Mouse (Mus musculus): Measurements from ENCODE around the gene Zbtb42. TPM values are rescaled to one million over a fixed set of nuclear protein-coding genes. Genes with fewer than 3 reads are reported as not detected.
A peak's percentile ranks its signal among the peaks of the same experiment; 100 is the strongest.

Zbtb42 gene
- polyA plus RNA-seq, 1 experiment from 2014 or later = 7.3 TPM

DNA sequence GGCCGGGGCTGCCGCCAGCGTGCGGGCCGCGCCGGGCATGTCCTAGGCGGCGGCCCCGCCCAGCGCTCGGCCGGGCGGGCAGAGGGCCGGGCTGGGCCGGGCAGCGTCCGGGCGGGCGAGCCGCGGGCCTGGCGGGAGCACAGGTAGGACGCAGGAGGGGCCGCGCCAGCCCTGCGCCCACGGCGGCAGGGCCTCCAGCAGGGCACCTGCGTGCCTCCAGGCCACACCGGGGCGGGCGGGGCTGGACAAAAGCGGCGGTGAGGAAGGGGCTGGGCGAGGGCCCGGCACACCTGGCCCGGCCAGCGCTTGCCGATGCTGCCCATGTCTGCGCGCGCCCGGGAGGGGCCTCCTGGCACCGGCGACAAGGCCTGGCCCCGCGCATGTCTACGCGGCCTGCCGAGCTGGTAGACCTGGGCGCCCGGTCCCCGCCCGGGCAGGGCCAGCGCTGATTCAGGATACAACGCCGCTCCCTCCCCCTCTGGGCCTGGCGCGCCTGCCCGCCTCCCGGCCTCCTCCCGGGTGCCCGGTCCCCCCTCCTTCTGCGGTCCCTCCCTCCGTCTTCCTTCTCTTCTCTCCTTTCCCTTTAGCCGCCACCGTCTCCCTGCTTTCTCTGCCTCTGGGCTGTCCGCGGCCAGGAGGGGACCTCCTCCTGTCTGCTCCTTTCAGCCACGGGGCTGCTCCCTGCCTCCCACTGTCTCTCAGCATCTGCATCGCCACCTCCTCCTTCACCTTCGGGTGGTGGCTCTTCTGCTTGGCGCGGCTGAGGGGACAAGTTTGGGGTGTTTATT, 43.8 kb downstream of the Zbtb42 start:
- Histone ChIP-seq H3K4me3 (peak overlapping the region; percentile 87), H3K27me3 (peaks cover 71% of the 10 kb centered on the region), H3K36me3 (no peaks in the 10 kb centered on the region), H3K4me2 (replicated peaks) (peak overlapping the region; percentile 99), H3K9ac (replicated peaks) (peak overlapping the region; percentile 79), H3K4me1 (peaks cover 22% of the 10 kb centered on the region), H3K27ac (replicated peaks) (peak overlapping the region; percentile 52; the same call in 1 of the 2 replicates), H3K9me3 (no peaks in the 10 kb centered on the region)
- peak; percentile 53 for ATAC-seq (ENCODE audit: low FRiP score, low read depth)
- WGBS = under 1% methylated on average over 49 of the region's 75 CpGs

DNA sequence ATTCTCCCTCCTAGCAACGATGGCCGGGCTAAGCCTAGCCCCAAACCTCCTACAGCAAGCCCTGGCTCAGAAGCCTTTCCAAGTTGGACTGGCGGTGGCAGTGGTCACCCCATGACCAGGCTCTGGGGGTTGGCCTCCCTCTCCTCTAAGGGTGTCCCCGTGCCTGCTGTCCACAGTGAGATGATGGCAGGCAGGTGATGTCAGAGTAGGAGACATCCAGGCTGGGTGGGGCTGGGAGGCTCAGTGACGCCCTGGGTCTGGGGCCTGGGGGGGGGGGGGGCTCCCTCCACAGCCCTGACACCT, 44.4 kb downstream of the Zbtb42 start:
- Histone ChIP-seq H3K27ac (replicated peaks) (no peak overlapping the region), H3K36me3 (no peaks in the 10 kb centered on the region), H3K4me3 (peak overlapping the region; percentile 87), H3K9ac (replicated peaks) (peak overlapping the region; percentile 79), H3K4me2 (replicated peaks) (peak overlapping the region; percentile 99), H3K27me3 (peaks cover 69% of the 10 kb centered on the region), H3K9me3 (no peaks in the 10 kb centered on the region), H3K4me1 (peaks cover 27% of the 10 kb centered on the region)
- ATAC-seq (ENCODE audit: low FRiP score, low read depth) = peak; percentile 53
- WGBS = 3% methylated on average over 5 of the region's 5 CpGs

DNA sequence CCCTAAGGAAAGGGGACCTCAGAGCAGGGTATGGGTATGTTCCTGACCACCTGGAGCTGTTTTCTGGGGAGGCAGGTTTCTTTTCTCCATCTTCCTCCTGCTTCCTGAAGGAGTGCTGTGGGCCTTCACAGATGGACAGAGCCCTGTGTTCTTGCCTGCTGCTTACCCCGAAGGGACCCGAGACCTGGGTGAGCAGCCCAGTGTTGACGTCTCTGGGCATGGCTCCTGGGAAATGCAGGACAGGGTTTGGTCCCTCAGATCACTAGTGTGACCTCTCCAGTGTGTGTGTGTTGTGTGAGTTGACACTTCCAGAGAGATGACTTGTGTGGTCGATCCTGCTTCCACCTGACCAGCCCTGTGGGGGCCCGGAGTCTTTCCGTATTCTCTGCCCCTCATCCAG, 44.8 kb downstream of the Zbtb42 start:
- Histone ChIP-seq H3K4me3 (peak overlapping the region; percentile 87), H3K9me3 (no peaks in the 10 kb centered on the region), H3K27me3 (peaks cover 68% of the 10 kb centered on the region), H3K4me2 (replicated peaks) (peak overlapping the region; percentile 99), H3K4me1 (peaks cover 27% of the 10 kb centered on the region), H3K36me3 (no peaks in the 10 kb centered on the region), H3K27ac (replicated peaks) (no peak overlapping the region), H3K9ac (replicated peaks) (peak overlapping the region; percentile 79; the same call in 1 of the 2 replicates)
- 86% methylated on average over 6 of the region's 6 CpGs for WGBS
- ATAC-seq (ENCODE audit: low FRiP score, low read depth) = no peak

DNA sequence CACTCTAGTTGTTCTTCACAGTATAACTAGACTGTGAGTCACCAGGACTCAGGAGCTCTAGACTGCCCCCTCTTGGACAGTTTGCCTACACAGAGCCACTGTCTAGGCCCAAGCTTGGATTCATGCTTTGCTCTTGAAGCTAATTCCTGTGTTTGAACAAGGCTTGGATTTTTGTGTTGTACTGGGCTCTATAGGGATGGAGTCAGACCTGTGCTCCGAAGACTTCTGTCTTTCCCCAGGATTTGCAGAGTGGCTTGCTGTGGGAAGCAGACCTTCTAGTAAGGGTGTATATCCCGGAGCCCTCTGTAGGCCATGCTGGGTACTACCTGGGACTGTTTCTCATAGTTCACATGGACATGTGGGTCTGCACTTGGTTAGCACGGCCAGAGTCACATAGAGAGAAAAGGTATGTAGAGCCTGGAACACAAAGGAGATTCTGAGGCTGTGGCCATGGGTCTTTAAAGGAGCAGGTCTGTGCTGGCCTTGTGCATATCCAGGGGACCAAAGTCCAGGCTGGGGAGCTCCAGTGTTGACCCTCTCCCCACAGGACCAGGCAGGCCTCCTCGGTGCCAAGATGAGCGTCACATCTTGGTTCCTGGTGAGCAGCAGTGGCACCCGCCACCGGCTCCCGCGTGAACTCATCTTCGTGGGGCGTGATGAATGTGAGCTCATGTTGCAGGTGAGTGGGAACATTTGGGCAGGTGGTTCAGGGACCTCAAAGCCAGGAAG, 45.6 kb downstream of the Zbtb42 start:
- peaks cover 62% of the 10 kb centered on the region for H3K27me3 ChIP-seq
- H3K4me1 ChIP-seq = peaks cover 27% of the 10 kb centered on the region
- H3K9me3 ChIP-seq = no peaks in the 10 kb centered on the region
- no peak overlapping the region for H3K4me3 ChIP-seq
- H3K9ac ChIP-seq (replicated peaks) = no peak overlapping the region
- no peaks in the 10 kb centered on the region for H3K36me3 ChIP-seq
- WGBS = 81% methylated on average over 11 of the region's 11 CpGs
- no peak overlapping the region for H3K27ac ChIP-seq (replicated peaks)
- H3K4me2 ChIP-seq (replicated peaks) = no peak overlapping the region
- ATAC-seq (ENCODE audit: low FRiP score, low read depth) = no peak

DNA sequence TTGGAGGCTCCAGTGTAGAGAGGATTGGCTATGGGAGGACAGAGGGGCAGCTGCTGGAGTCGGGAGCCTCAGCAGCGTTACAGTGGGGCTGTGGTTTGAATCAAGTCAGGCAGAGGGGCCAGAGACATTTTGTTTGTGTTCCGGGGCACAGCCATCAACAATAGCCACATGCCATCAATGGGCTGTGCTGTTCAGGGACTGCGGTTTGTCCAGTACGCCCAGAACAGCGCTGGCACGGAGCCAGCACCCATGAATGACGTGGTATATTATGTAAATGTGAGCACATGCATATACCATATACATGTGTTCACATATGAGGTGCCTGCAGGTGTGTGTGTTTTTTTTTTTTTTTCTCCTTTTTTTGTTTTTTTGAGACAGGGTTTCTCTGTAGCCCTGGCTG, 49.2 kb downstream of the Zbtb42 start:
- WGBS = 83% methylated on average over 8 of the region's 8 CpGs
- no peak for ATAC-seq (ENCODE audit: low FRiP score, low read depth)
- H3K4me3 ChIP-seq = no peak overlapping the region
- no peak overlapping the region for H3K4me2 ChIP-seq (replicated peaks)
- H3K9ac ChIP-seq (replicated peaks) = no peak overlapping the region
- no peak overlapping the region for H3K27ac ChIP-seq (replicated peaks)
- H3K9me3 ChIP-seq = no peaks in the 10 kb centered on the region
- H3K36me3 ChIP-seq = 0 out of 2 replicates have a peak, but pooled peaks cover 9% of the 10 kb centered on the region
- peaks cover 26% of the 10 kb centered on the region for H3K27me3 ChIP-seq
- peaks cover 16% of the 10 kb centered on the region for H3K4me1 ChIP-seq

DNA sequence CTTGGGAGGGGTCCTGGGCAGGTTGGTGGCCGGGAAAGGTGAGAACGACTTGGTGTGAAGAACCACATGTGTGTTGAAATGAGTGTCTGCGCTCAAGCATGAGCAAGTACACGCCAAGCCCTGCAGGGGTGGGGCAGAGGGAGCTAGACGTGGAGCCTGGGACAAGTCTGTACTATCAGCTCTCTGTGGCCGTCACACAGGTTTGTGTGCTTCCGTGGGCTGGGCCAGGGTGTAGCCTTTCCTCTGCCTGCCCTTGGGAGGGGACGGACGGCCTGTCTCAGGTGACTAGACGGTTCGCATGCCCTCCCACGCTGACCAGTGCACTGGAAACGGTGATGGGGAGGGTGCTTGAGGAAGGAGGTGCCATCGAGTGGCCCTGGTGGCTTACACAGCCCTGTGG, 52.2 kb downstream of the Zbtb42 start:
- no peak overlapping the region for H3K4me3 ChIP-seq
- 89% methylated on average over 14 of the region's 14 CpGs for WGBS
- no peak overlapping the region for H3K27ac ChIP-seq (replicated peaks)
- H3K9me3 ChIP-seq = no peaks in the 10 kb centered on the region
- ATAC-seq (ENCODE audit: low FRiP score, low read depth) = no peak
- no peak overlapping the region for H3K9ac ChIP-seq (replicated peaks)
- H3K36me3 ChIP-seq = peaks cover 17% of the 10 kb centered on the region
- H3K27me3 ChIP-seq = peaks cover 9% of the 10 kb centered on the region; the same call in 1 of the 2 replicates
- 0 out of 2 replicates have a peak, but pooled peaks cover 7% of the 10 kb centered on the region for H3K4me1 ChIP-seq
- no peak overlapping the region for H3K4me2 ChIP-seq (replicated peaks)

Small RNA genes lying within 50 kb of the gene (microRNA-seq; reads per million reads assigned to microRNA genes)
- 1.4 reads per million for gene Mir6939

Other genes with a start within 250 kb of the Zbtb42 start
- gene A530016L24Rik, start 189.4 kb upstream of the Zbtb42 start, polyA plus RNA-seq (2016; fragmentation: Nextera tagmentation; extraction: Ambion mirVana) = not detected in 2 replicates
- 9.7 and 12.0 TPM in 2 replicates for gene Tmem179, start 162.1 kb upstream of the Zbtb42 start, polyA plus RNA-seq (2016; fragmentation: Nextera tagmentation; extraction: Ambion mirVana)
- gene Inf2, start 90.0 kb upstream of the Zbtb42 start, polyA plus RNA-seq (2016; fragmentation: Nextera tagmentation; extraction: Ambion mirVana) = 1.2 and 1.3 TPM in 2 replicates
- 1.5 and 1.9 TPM in 2 replicates for gene Adssl1, start 58.8 kb upstream of the Zbtb42 start, polyA plus RNA-seq (2016; fragmentation: Nextera tagmentation; extraction: Ambion mirVana)
- 133 and 150 TPM in 2 replicates for gene Siva1, start 34.1 kb upstream of the Zbtb42 start, polyA plus RNA-seq (2016; fragmentation: Nextera tagmentation; extraction: Ambion mirVana)
- 74.7 and 80.0 TPM in 2 replicates for gene Akt1, start 3.9 kb upstream of the Zbtb42 start, polyA plus RNA-seq (2016; fragmentation: Nextera tagmentation; extraction: Ambion mirVana)
- 15.0 and 16.8 TPM in 2 replicates for gene Cep170b, start 41.6 kb downstream of the Zbtb42 start, polyA plus RNA-seq (2016; fragmentation: Nextera tagmentation; extraction: Ambion mirVana)
- 4.7 and 6.7 TPM in 2 replicates for gene Pld4, start 81.8 kb downstream of the Zbtb42 start, polyA plus RNA-seq (2016; fragmentation: Nextera tagmentation; extraction: Ambion mirVana)
- 0.25 and 0.37 TPM in 2 replicates for gene Ahnak2, start 123.8 kb downstream of the Zbtb42 start, polyA plus RNA-seq (2016; fragmentation: Nextera tagmentation; extraction: Ambion mirVana)
- 16.7 and 18.5 TPM in 2 replicates for gene Clba1, start 130.1 kb downstream of the Zbtb42 start, polyA plus RNA-seq (2016; fragmentation: Nextera tagmentation; extraction: Ambion mirVana)
- gene Cdca4, start 150.6 kb downstream of the Zbtb42 start, polyA plus RNA-seq (2016; fragmentation: Nextera tagmentation; extraction: Ambion mirVana) = 124 and 132 TPM in 2 replicates
- not detected in 2 replicates for gene Gpr132, start 189.4 kb downstream of the Zbtb42 start, polyA plus RNA-seq (2016; fragmentation: Nextera tagmentation; extraction: Ambion mirVana)

All from midbrain, embryonic 12.5 days (tissue).